Mouse (Mus musculus) adrenal gland, postnatal 10 days (tissue): ENCODE data around the gene Kif26a. TPM values are rescaled to one million over a fixed set of nuclear protein-coding genes. Genes with fewer than 3 reads are reported as not detected.
A peak's percentile ranks its signal among the peaks of the same experiment; 100 is the strongest.

ENCODE experiments used
- DNase-seq: peaks from one replicate; pipeline ENCODE4 v3.0.0; 2021; ENCODE audit warnings: mixed read lengths
- long read RNA-seq, 2 experiments: library from polyadenylated mRNA; stranded (forward); transcript quantifications; one replicate each; pipeline ENCODE4 v2.0.0; 2021
- total RNA-seq, 2 experiments: library from RNA; stranded (reverse); gene quantifications; 2 replicates each; pipeline ENCODE4 v1.2.3; 2021

Kif26a gene
- 10 to 100 TPM; 20.0 to 25.4 TPM for total RNA-seq
- long read RNA-seq, experiment 1, partial matches to known transcripts, result 2 of 3 reads
- long read RNA-seq, experiment 1, other reads (novel, unspliced or antisense), result 1 of 3 reads
- long read RNA-seq, experiment 2, partial matches to known transcripts, result 0 of 3 reads
- long read RNA-seq, experiment 2, other reads (novel, unspliced or antisense), result 3 of 3 reads

DNA sequence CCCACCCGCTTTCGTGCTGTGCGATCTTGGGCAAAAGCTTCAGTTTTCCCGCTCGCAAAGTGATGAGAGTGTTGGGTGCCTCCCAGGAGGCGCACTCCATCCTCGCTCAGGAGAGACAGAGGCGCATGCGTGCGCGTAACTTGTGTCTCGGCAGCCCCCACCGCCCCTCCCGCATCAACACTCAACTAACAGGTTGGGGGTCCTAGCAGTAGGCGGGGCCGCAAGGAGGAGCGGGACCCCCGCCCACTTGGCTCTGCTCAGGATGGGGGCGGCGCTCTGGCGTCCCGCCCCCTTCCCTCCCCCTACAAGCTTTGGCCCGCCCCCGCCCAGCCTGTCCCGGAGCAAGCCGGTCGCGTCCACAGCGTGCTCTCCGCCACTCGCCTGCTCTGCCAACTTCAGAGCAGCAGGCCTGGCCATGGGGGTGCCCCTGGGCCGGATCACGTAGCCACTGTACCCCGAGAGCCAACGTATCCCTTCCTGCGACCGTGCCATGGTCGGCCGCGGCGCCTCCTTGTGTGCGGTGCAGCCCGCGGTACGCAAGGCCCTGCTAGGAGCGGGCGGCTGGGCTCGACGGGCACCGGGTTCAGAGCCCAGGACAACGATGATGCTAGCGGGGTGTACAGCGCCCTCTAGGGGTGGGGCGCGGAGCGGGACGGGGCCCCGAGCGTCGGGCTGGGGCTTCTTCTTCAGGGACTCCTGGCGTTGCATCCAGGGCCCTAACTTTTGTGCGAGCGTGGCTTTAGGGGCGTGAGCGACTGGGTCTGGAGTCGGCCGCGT is at the start of gene Kif26a:
Kif26a (plus strand) TSS at position 334 of the 777 bp plus-strand sequence.
- peak; percentile 73 for DNase-seq

DNA sequence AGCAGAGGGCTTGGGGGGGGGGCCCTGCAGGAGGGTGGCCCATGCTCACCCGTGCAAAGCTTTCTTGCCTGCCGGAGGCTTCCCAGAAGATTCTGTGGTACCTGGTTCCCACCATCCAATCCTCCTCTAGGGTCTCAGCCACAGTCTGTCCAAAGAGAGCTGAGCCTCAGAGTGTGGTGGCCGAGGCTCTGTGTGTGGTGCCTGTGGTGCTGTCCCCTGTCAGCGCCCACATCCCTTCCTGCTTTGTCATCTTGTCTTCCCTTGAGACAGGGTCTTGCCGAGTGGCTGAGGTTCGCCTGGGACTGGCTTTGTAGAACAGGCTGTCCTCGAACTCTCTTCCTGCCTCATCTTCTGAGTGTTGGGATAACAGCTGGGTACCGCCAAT is 49.3 kb upstream of the Kif26a start:
- no peak for DNase-seq

GRCm38 (mm10) chr12:112100106-112100505 is 45.9 kb upstream of the Kif26a start:
- no peak for DNase-seq

- DNase-seq, result no peak
These were observed 45.0 kb upstream of the Kif26a start for GRCm38 (mm10) chr12:112101045-112101444.

GRCm38 (mm10) chr12:112103179-112103578 is 42.8 kb upstream of the Kif26a start:
- no peak for DNase-seq

- DNase-seq, result no peak
These were observed 41.1 kb upstream of the Kif26a start for GRCm38 (mm10) chr12:112104890-112105289.

DNA sequence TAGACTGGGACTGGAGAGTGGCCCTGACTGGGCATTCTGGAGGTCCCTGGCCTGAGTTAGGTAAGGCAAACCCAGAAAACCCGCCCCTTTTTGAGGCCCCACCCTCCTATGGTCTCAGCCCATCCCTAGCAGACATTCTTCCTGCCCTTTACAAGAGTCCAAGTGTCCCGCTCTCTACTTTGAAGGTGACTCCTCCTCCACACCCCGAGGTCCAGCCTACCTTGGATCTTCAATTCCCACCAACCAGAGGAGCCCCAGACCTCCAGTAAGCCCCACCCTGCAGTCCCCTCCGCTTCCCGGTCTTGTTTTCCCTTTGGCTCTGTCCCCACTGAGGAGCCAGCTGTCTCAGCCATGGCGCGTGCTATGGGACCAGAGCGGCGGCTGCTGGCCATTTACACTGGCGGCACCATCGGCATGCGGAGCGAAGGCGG is 39.5 kb upstream of the Kif26a start, which contains the start of gene Aspg:
Aspg (plus strand) TSS at position 139 of the 431 bp plus-strand sequence.
- peak; percentile 55 for DNase-seq

- no peak for DNase-seq
These were observed 38.3 kb upstream of the Kif26a start for GRCm38 (mm10) chr12:112107685-112108084.

DNA sequence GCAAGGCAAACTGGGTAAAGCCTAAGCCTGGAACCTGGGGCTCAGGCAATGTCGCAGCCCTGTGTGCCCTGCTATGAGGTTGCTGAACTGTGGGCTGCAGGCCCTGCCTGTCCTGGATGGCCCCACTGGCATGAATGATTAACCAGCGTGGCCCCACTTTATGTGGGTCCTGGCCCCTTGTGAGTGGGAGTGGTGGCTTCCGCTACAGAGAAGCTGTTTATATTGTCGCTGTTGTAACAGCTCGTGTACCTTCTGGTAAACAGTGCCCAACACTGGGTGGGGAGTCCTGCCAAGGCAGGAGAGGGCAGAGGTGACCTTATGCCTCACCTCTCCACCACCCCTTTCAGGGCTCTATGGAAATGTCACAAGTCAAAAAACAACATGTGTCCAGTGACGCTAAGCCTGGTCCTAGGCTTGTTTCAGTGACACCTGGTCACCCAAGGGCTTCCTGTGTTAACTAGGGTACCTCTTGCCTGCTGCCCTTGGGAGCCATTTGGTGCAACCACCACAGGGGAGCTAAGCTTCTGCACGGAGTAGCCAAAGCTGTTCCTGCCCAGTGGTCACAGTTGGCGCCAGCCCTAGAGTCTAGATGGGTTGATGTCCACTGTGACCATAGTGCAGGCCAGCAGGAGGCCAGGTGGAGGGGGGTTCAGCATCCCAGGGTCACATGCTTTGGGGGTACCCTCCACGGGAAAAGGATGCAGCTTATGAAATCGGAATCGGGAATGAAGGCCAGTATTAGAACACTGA is 37.1 kb upstream of the Kif26a start:
- no peak for DNase-seq

DNA sequence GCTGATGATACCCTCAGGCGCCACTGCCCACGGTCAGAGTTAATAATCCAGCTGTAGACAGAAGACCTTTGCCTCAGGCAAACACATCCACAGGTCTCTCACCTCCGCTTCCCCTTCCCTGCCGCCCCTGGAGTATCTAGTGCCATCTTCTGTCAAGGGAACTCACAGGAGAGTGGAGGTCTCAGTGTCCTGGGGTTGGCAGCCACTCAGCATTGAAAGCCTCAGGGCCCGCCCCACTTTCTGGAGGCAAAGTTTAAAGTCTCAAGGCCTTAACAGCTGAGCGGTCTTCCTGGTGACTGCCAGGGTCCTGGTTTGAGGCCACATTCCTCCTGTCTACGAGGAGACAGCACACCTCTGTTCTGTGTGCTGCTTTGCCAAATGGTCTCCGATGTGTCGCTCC is 36.3 kb upstream of the Kif26a start:
- DNase-seq, result no peak

DNA sequence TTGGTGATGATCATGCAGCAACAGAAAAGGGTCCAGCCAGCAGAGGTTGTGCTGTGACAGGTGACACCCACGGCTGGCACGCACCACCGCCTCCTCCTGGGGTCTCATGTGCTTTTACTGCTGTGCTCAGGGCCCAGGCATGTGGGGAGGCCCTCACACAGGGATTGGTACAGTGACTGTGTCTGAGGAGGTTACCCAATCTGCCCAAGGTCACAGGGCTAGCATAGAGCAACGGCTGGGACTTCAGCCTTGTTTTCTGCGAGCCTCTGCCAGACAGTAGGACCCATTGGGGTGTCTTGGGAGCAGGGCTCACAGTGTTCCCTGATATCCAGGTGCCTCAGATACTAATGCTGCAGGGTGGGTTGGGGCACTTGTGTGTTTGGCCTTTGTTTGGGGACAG is 34.7 kb upstream of the Kif26a start:
- peak; percentile 70 for DNase-seq

DNA sequence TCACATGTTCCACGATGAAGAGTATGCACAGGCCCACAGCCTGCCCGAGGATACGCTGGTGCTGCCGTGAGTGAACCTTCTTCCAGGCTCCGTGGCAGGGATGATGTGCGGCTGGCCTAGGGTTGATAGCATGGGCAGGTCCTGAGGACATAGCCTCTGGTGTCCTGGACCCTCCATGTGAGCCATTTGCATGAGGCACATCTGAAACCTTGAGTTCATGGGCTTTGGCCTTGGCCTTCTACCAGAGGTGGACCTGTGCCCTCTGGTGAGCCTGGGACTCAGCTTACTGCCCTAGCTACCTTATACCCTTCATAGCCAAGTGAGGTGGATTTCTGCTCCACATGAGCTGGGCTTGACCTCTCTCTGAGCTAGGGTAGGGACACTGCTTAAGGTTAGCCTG is 33.8 kb upstream of the Kif26a start:
- DNase-seq, result no peak

- no peak for DNase-seq
These were observed 33.2 kb upstream of the Kif26a start for GRCm38 (mm10) chr12:112112686-112113396.

- peak; percentile 95 for DNase-seq
These were observed 32.3 kb upstream of the Kif26a start for GRCm38 (mm10) chr12:112113710-112114109.

DNA sequence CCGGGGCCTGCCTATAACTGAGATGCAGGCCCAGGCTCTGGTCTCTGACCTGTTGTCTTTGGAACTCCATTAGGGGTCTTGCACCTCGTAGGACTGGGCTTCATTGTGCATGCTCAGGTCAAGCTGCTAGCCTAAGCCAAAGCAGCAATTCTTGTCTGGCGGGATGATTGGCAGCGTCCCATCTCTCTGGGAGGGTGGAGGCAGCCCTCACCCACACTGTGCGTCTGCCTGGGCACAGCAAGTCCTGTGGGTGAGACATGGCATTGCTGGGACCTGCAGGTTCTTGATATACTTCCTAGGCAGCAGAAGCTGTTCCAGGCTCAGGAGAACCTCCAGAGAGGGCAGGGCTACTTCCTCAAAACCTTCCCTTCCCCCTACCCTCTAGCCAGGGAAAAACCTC is 29.0 kb upstream of the Kif26a start:
- no peak for DNase-seq

GRCm38 (mm10) chr12:112117649-112118048 is 28.4 kb upstream of the Kif26a start:
- no peak for DNase-seq

- DNase-seq, result peak; percentile 39
These were observed 24.8 kb upstream of the Kif26a start for GRCm38 (mm10) chr12:112121188-112121587.

- no peak for DNase-seq
These were observed 20.1 kb upstream of the Kif26a start for GRCm38 (mm10) chr12:112125903-112126302.

- no peak for DNase-seq
These were observed 18.9 kb upstream of the Kif26a start for GRCm38 (mm10) chr12:112126931-112127635.

DNA sequence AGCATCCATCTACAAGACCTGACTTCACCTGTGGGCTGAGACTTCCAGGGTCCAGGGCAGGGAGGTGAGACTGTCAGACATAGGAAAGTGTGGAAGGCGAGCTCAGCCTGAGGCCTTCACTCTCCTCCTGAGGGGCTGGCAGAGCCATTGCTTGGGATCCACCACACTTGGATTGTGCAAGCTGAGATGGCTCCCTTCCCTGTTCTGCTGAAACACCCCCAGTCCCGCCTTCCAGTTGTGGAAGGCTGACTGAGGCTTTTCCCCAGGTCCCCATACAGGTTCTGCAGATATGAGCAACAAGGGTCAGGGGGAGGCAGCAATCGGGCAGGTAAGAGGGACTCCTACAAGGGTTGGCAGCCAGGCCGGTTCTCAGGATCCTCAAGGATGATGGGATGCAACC is 17.5 kb upstream of the Kif26a start:
- peak; percentile 63 for DNase-seq

DNA sequence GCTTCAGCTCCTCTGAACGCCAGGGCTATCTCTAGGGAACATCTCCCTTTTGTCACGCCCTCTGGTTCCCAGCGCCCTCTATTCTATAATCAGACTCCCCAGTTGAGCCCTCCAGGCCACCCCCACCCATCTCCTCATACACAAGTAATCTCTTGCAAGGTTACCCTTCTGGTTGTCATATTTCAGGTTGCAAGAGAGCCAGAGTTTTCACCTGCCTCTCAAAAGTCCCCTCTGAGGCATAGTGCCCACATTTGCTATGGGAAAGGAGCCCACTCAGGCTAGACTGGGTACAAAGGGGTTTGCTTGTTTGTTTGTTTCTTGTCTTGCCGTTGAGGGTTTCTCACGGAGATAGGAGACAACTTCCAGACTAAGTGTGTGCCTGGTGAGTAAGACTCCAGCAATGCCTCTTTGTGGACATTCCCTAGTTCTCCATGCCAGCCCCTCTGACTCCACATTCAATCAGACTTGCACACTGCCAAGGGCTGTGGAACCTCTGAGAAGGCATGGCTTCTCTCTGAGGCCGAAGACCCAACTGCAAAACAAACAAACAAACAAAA is 16.6 kb upstream of the Kif26a start:
- no peak for DNase-seq
